Mouse (Mus musculus) ES-Bruce4 (cell line): Measurements from ENCODE around the gene 2510009E07Rik.

ENCODE experiments used
- CTCF ChIP-seq: IDR thresholded peaks from one replicate; pipeline ENCODE4 v1.8.1; 2011; ENCODE audit warnings: low read depth, low read length
- POLR2A ChIP-seq: IDR thresholded peaks from one replicate; pipeline ENCODE4 v1.8.1; 2011; ENCODE audit warnings: low read length; ENCODE audit not compliant: insufficient read depth

GRCm38 (mm10) chr16:21696946-21697345, 2.5 kb upstream of the 2510009E07Rik start:
- TF ChIP-seq CTCF: no peak
- no peak for TF ChIP-seq POLR2A
